Mouse (Mus musculus) heart, postnatal 0 days (tissue): ENCODE measurements around the gene Ric3.

ENCODE experiments used
- CTCF ChIP-seq: IDR thresholded peaks from 2 replicates; pipeline ENCODE4 v1.5.1; 2016; ENCODE audit warnings: antibody characterized with exemption, control low read depth, low read depth
- EP300 ChIP-seq: IDR thresholded peaks from 2 replicates; pipeline ENCODE4 v1.6.1; 2016; ENCODE audit warnings: antibody characterized with exemption, low read depth

GRCm38 (mm10) chr7:109069641-109070040 is 13.5 kb downstream of the Ric3 start:
- TF ChIP-seq CTCF (no peak), EP300 (no peak)
